Mouse (Mus musculus) cerebellum, adult 9-10 months (tissue): ENCODE measurements at regions not wholly inside any gene's neighbourhood (a gene's known extent, or its start where the extent isn't known, plus 50 kb on each side); places are given as distances from the start of the nearest gene placed in this dataset.
A peak's percentile ranks its signal among the peaks of the same experiment; 100 is the strongest.

ENCODE experiments used
- DNase-seq: peaks from one replicate; pipeline ENCODE4 v3.0.0; 2022

DNA sequence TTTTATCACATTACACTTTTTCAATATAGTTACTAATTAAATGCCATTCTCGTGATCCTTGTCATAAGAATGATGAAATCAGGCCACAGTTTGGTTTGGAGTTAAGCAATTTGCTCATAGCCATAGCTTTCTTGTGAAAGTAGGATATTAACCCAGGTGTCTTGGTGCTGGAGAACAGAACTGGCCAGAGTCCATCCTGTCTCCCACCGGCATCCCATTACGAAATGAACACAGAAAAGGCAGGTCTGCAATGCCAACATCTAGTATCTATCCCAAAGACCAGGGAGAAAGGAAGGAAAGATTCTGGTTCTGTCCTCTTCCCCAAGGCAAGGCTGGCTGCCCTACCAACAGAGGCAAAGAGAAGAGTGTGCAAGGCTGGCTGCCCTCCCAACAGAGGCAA is 61.6 kb upstream of the Avpr1a start:
- no peak for DNase-seq

DNA sequence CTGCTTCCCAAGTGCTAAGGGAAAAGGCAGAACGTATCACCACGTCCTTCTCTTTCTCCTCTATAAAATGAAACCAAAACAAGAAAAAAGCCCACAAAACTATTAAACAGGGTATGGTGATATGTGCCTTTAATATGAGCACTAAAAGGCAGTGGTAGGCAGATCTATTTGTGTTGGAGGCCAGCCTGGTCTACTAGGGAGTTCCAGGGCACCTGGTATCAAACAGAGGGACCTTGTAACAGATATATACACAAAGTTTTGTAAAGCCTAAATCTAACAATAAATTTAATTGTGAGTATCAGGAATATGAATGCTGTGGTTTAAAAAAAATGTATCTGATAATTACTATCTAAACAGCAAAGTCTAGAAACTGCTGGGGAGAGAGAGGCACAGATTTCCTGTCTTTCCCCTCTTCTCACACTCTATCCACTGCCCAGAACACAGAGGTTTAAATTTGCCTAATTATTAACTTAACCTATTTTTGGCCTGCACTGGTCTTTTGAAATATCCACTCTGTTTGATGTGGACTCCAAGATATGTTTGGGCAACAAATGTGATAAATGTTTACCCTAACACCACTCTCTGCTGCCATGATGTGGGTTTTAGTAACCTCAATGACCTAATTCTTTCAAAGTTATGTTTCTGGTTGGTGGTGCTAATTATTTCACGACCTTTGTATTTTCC is 68.5 kb upstream of the Avpr1a start:
- no peak for DNase-seq

DNA sequence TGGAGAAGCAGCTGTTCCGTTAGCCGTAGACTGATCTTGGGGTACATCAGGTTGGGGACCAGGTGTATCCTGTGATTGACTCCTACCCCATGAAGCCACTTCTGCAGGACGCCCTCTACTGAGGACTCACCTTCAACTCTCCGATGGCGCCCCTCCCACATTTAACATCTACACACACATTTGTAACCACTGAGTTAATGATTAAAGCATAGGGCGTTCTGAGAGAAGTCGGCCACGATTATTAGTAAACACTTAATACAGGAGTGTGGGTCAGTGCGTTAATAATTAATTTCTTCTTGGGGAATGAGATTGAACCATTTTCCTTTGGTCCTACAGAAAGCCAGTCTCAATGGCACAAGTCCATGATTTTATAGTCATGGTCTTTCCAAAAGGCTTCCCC is 105.0 kb upstream of the Avpr1a start:
- no peak for DNase-seq

DNA sequence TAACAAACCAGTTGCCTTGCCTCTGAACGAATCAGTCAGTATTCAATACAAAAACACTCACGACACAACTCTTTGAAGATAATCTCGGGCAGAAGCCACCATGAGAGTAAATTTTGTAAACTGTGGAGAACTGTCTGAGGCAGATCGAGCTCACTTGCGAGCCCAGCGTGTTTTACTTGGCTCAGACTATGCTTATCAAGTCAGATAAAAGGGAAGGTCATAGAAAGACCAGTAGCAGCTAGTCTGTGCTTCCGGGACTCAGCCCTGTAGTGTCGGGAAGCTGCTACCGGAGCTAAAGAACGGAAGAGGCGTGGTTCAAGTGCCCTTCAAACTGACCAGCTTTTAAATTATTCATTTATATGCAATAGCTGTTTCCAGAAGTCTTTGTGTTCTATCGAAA is 105.9 kb upstream of the Avpr1a start:
- DNase-seq, result no peak

DNA sequence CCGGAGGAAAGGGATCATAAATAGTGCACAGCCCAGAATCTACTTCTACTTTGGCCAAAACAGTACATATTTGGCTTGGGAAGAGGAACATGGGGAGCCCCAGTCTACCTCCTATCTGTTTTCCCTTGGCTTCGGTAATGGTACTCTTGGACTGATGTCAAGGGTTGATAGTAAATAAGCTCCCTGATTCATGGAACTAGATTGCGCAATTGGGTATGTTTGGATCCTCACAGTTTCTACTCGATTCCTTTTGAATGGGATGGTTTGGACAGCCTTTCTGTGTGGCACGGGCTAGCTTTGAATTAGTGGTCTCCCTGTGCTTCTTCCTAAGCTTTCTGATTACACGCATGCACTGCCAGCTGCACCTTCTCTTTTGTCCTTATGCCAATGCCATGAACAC is 121.4 kb upstream of the Avpr1a start:
- DNase-seq, result no peak

DNA sequence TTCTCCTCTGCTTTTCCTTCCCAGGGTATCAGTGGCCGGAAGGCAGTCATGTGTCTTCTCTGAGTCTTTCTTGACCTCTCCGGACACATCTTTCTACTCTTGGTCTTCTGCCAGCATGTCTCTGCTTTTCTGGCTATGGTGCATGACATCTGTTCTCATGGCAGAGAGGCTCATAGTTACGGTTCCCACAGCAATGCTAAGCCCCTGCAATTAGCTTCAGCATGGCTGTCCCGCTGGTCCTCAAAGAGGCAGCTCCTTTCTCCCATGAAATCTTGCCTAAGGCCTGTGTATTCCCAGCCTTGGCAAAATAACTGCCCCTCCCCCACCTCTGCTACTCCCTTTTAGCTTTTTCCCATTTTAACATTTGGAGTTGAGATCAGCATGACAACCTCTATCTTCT is 129.4 kb upstream of the Avpr1a start:
- DNase-seq, result peak; percentile 3

DNA sequence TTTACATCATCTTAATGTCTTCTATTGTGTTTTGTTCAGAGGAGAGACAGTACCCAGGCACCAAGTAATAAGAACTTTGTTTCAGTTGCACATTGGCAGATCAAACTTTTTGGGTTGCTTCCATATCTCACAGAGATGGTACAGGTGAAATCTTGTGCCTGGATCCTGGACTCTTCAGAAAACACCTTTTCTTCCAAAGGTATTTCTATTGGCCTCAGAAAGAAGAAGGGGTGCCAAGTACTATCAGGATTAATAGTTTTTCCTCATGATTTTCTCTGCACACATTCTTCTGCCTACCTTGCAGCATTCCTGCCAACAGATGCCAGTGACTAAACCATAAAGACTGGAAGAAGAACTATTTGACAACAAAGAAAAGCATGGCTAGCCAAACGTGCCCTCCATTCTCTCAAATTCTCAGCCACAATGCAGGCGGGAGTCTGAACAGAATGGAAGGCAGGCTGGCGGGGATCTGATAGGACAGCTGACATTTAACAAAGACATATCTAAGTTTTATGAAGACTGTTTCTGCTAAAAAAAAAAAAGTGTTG is 137.6 kb upstream of the Avpr1a start:
- DNase-seq, result no peak

DNA sequence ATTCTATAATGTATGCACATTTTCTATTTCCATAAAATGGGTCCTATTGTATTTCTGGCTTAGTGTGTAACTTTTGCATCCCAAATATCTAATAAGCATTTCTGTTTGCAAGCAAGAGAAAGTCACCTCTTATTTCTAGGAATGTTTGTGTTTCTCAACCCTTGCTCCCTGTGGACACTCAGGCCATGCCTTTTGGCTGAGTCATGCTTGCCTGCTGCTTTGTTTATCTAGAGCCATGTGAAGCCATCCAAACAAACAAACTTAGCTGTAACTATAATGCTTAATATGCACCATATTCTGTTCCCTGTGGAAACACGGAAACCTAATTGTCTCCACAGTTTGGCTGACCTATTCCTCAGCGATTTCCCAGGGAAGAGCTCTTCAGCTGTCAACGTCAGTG is 139.6 kb upstream of the Avpr1a start:
- no peak for DNase-seq

DNA sequence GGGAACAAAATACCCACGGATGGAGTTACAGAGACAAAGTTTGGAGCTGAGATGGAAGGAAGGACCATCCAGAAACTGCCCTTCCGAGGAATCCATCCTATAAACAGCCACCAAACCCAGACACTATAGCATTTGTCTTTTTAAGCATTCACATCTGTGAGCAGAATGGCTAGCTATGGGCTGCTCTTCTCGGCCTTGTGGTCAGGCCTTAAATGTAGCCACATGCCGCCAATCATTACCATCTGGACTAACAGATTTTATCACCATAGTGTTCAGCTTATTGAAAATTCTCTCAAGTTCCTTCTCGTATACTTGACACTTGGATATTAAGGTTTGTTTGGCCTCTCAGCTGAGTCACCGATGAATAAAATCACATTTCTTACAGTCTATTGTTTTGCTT is 146.0 kb upstream of the Avpr1a start:
- no peak for DNase-seq

DNA sequence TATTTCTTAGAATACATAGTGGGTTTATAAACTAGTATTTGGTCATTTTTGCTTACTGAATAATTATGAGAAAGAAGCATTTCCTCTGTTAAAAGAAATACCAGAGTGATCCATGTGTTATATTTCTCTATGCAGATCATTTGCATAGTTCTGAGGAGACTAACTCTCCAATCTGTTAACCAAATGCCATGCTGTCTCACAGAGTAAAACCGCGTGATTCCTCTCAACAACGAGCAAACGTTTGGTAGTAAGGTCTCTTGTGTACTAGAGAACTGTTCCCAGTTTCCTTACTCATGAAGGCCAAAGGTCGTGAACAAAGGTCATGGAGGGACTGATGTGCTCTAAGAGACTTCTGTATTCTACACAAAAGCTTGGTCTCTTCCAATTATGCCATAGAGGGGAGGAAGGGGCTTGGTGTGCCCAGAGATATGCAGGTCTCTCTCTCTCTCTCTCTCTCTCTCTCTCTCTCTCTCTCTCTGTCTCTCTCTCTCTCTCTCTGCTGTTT is 152.3 kb upstream of the Avpr1a start:
- DNase-seq, result no peak

DNA sequence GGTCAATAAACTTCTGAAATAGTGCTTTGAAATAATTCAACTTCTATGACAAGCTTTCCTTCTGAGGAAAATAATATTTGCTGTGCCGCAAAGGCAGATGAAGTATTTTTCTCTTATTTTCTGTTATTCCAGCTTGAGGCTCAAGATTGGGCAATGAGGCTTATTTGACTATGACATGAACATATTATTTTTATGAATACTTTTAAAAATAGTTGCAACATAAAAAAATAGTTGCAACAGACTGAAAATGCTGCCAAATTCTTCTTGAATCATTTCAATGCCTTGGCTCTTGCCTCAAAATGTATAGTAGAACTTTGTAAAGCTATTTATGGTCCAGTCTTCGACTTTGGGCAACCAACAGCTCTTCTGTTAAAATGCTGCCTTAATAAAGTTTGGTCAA is 156.7 kb upstream of the Avpr1a start:
- no peak for DNase-seq

DNA sequence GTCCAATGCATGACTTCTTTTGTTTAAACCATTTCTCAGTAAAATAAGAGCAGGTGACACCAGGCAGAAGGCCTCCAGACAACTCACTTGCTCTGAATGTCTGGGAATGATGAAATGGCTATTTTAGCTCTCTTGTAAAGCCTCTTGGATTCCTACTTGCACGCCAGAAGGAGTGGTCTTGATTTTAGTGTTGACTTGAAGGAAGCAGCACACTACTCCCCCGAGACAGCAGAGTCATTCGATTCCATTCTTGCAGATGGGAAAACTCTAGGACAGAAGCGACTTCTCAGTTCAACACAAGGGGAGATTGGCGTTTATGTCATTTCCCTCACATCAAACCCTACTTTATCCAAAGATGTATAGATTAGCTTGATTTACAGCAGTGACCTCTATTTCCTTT is 157.2 kb upstream of the Avpr1a start:
- no peak for DNase-seq

DNA sequence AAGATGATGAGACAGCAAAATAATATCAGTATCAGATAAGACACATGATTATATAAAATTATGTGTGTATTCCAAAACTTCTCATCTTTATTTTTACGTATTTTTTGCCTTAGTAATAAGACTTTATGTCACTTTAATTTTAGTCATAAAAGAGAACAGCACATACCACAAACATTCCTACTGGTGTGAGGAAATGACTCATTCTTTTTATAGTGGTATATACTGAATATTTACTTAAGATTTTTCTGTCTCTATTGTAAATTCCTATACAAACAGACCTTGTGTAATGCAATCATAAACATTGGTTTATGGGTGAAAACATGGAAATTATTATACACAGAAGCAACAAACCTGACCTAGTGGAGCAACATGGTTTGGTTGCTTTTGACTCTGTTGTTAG is 173.4 kb upstream of the Avpr1a start:
- no peak for DNase-seq

DNA sequence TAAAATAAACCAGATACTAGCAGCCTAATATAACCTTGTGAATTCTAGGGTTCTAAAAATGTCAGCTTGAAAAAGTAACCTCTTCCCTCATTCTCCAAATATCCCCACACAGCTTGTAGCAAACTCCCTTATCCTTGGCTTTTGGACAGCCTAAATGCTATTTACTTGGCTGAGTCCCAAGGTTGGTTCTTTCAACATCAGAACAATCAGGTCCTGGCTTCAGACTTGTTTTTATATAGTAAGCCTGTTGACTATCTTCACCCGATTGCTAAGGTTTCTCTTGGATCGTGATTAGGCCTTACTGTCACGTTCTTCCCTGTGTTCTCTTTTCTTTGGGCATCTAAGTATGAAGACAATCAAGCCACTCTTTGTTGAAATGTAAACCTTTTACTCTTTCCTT is 174.1 kb upstream of the Avpr1a start:
- DNase-seq, result no peak

DNA sequence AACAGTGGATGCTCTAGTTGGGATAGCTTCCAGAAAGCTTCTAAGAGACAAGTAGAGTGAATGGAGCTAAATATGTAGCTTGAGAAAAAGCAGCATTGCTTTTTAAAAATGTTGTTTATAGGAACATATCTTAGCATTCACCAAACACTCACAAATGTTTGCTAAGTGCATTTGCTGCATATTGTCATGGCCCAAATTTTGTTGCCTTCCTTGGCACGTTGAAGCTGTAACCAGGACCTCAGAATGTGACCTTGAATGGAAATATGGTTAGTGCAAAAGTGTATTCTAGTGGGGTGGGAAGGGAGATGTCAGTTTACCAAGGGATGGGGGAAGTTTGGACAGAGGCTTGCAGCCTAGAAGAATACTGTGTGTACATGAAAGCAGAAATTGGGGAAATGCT is 166.9 kb upstream of the Rxylt1 start:
- DNase-seq, result no peak

DNA sequence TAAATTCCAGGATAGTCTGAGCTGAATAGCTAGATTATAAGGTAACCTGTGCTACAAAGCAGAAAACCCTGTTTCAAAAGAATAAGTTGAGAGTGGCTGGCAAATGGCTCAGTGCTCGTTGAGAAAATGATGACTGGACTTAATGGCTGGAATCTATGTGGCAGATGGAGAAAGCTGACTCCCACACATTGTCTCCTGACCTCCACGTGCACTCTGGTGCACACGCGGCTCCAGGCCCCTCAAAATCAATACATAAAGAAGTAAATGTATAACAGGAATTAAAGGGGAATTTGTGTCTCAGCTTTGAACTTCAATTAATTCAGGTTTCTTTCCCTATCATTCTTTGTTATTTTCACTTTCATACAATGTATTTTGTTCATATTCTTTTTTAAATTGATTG is 162.2 kb upstream of the Rxylt1 start:
- DNase-seq, result no peak

DNA sequence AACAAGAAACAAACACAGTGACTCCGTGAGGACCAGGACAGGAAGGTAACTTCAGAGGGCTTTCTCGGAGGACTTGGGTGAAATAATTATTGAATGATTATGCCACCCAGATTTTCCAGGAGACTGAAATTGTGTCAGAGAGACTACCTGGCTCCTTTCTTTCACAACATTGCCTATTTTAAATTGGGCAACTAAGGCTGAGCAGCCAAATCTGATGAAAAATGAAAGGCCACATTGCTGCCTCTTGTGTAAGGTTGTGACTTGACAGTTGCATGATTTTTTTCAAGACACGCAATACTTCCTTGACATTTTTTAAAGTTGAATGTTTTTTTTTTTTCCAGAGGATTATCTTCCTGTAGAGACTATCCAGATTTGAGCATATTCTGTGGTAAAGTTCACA is 161.5 kb upstream of the Rxylt1 start:
- no peak for DNase-seq

DNA sequence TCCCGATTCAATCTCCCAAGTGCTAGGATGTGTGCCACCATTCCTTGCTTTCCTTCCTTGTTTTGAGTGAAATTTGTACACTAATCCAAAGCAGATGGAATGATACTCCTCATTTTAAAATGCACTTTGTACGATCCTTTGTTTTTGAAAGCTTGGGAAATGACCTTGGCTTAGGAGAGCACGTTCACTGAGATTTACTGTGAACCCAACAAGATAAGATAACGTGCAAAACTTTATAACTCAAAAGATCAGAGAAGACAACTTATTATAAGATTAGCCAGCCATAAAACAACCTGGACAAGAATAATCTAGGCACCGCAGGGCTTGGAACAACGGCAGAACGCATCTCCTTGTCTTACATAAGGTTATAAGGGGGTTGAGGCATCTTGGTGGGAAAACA is 134.6 kb upstream of the Rxylt1 start:
- DNase-seq, result no peak

DNA sequence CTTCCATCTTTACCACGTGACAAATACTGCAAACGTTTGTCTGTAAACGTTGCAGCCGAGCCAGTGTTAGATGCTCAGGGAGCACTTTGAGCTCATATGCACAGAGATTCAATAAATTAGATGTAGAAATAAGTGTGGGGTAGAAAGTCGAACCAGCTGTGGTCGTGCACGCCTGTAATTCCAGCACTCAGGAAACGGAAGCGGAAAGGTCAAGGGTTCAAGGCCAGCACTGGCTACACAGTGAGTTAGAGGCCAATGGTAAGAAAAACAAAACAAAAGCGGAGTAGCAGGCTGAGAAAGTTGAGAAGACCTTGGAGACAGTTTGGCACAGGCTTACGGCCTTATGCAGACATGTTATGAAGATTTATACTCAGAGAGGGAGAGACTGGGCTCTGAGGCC is 133.6 kb upstream of the Rxylt1 start:
- no peak for DNase-seq

DNA sequence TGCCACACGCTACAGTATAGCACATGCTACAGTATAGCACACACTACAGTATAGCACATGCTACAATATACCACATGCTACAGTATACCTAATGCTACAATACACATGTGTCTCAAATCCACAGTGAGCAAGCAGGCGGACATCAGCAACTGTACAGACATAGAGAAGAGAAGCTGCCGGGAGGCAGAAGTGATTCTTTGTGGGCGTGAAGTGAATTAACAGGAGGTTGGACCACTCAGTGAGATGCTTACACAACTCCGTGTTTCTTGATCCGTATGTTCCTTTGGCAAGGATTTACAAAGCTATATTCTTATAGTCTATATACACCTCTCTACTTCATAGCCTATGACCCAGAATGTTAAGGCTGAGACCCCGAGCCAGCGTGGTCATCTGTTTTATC is 128.5 kb upstream of the Rxylt1 start:
- DNase-seq, result no peak

DNA sequence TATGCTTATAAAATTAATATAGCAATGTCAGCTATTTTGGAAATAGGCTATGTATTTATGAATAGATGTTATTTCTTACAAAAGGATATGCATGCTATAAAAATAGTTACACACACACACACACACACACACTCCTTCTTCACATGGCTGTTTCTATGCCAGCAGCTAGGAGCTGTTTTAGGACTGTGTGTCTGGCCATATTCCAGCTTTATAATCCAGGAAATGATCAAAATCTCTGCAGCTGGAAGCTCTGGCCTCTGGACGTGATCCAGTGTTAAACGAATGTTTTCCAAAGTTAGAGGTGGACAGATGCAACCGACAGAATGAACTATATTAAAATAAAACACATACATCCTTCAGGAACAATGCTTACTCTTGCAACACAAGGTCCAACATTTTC is 125.9 kb upstream of the Rxylt1 start:
- no peak for DNase-seq

DNA sequence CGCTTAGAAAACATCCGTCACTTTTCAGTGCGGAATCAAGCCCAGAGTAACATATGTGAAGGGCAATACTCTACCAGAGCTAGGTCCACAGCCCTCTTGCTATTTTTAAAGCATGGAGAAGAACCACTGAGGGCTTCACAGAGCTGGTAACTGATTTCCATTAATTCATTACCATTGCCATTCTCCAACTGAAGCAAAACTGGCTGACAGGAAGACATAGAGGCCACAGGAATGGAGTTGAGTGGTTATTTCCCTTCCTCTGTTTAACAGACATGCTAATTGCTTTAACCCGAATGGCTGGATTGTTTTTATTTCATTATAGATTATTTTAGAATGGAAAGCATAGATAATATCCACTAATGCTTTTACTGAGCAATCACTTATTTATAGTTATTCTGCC is 120.4 kb upstream of the Rxylt1 start:
- no peak for DNase-seq

DNA sequence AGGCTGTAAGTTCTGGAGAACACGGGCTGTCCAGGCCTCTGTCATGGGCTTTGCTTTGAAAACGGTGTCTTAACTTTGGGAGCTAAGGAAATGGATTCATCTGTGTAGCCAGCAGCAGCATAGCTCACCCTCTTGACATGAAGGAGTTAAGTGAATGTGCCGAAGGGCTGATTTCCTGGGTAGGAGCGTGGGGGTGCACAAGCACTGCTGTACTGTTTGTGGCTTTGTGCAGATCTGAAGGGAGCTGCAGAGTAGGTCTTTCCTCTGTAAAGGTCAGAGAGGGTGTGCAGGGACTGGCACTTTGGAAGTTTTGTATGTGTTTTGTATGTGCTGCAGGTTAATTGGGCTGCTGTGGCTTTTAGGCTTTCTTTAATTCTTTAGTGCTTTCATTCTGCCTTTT is 102.6 kb upstream of the Rxylt1 start:
- DNase-seq, result no peak

DNA sequence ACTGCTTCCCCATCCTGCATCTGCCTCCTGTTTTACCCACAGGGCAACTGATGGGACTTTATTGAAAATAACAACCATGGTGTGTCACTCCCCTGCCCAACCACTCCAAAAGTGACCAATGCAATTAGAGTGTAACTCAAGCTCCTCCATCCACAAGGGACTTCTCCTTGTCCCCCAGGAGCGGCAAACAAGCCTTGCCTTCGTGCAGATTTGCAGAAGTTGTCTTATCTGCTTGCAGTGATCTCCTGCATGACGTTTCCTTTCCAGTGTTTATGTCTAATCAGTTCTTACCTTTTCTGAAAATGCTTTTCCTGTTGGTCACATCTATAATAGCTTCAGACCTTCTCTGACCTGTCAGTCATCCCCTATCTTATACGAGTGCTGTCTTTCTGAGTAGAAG is 100.5 kb upstream of the Rxylt1 start:
- no peak for DNase-seq

DNA sequence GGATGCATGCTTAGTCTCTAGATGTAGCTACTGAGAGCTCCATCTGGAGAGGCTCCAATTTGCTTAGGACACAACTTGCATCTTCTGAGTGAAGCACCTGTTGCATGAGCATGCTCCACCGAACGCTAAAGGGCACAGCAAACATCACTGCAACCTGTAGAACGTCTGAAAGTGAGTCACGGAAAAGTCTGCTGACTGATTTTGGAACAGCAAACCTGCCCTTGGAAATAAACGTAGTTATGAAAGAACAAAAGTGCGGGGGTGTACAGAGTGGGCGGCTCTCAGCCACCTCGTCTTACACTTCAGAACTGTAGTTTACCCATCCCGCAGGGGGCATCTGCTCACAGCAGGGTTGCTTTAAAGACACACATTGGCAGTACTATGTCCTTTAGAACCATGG is 97.0 kb upstream of the Rxylt1 start:
- no peak for DNase-seq
